26 mouse cellular contexts compared by ENCODE assay signal in the genomic region with DNA sequence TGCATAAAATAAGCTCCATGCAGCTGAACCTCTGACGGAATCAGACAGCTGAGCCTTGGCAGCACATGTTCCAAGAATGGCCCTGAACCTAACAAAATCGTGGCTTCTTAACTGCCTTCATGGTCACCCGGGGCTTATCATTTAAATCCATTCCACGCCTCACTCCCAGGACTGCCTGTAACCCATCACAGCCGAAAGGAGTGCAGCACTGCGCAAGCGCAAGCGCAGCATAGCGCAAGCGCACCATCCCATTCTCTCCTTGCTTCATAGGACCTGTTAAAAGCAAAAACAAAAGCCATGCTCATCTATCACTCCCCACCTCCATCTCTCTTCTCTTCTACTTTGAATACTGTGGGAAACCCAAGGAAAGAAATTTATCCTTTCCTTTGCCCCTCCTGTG.
DNase-seq lines count a peak whose midpoint lies in the region; ATAC-seq and TF ChIP-seq lines count a peak whose summit lies in the region.
"Had no signal": no experiment of that assay in that cellular context is flagged by ENCODE, and none has a peak within 500 bp of the region (broad histone marks: within the 10 kb centered on the region; RNA-seq: fewer than 3 reads in every experiment).

No protein-coding gene starts in this region.

- H3K9me3 ChIP-seq in hindbrain, embryonic 15.5 days: no peaks in the 10 kb centered on the region; the same call in 1 of the 2 replicates
- H3K9me3 ChIP-seq in hindbrain, embryonic 11.5 days (ENCODE audit: control insufficient read depth, low read length): no peaks in the 10 kb centered on the region
- H3K9me3 ChIP-seq in limb, embryonic 14.5 days (ENCODE audit: control insufficient read depth, low read length): no peaks in the 10 kb centered on the region
- no peaks in the 10 kb centered on the region for H3K9me3 ChIP-seq in limb, embryonic 10.5 days (replicated peaks)
- H3K9me3 ChIP-seq: embryonic facial prominence, embryonic 10.5 days; embryonic facial prominence, embryonic 13.5 days; forebrain, embryonic 12.5 days; forebrain, embryonic 15.5 days; heart, embryonic 12.5 days; heart, embryonic 15.5 days had no signal

- H3K4me2 ChIP-seq in hindbrain, embryonic 15.5 days: no peak overlapping the region
- H3K4me2 ChIP-seq in hindbrain, embryonic 11.5 days (replicated peaks; ENCODE audit: low read depth, low read length): no peak overlapping the region
- no peak overlapping the region for H3K4me2 ChIP-seq in limb, embryonic 14.5 days (replicated peaks; ENCODE audit: low read depth, low read length, severe bottlenecking)
- H3K4me2 ChIP-seq: embryonic facial prominence, embryonic 13.5 days; forebrain, embryonic 12.5 days; forebrain, embryonic 15.5 days; heart, embryonic 12.5 days; heart, embryonic 15.5 days had no signal

- no peak overlapping the region for H3K9ac ChIP-seq in hindbrain, embryonic 15.5 days
- no peak overlapping the region for H3K9ac ChIP-seq in hindbrain, embryonic 11.5 days (ENCODE audit: low read depth, low read length)
- no peak overlapping the region for H3K9ac ChIP-seq in limb, embryonic 14.5 days (ENCODE audit: low read depth, low read length, severe bottlenecking)
- H3K9ac ChIP-seq: embryonic facial prominence, embryonic 13.5 days; forebrain, embryonic 12.5 days; forebrain, embryonic 15.5 days; heart, embryonic 12.5 days; heart, embryonic 15.5 days had no signal

- H3K27me3 ChIP-seq in hindbrain, embryonic 15.5 days: no peaks in the 10 kb centered on the region
- no peaks in the 10 kb centered on the region for H3K27me3 ChIP-seq in hindbrain, embryonic 11.5 days (ENCODE audit: control insufficient read depth, insufficient read depth, low read length)
- H3K27me3 ChIP-seq in limb, embryonic 14.5 days (ENCODE audit: control insufficient read depth, insufficient read depth, low read length): no peaks in the 10 kb centered on the region
- no peaks in the 10 kb centered on the region for H3K27me3 ChIP-seq in limb, embryonic 10.5 days (ENCODE audit: low read depth, poor library complexity, severe bottlenecking)
- H3K27me3 ChIP-seq: embryonic facial prominence, embryonic 13.5 days; forebrain, embryonic 12.5 days; forebrain, embryonic 15.5 days; heart, embryonic 12.5 days; heart, embryonic 15.5 days had no signal

- no peak overlapping the region for H3K4me3 ChIP-seq in hindbrain, embryonic 15.5 days
- H3K4me3 ChIP-seq in hindbrain, embryonic 11.5 days (ENCODE audit: low read depth, low read length): no peak overlapping the region
- H3K4me3 ChIP-seq in limb, embryonic 14.5 days (replicated peaks; ENCODE audit: low read length): no peak overlapping the region
- no peak overlapping the region for H3K4me3 ChIP-seq in limb, embryonic 10.5 days
- H3K4me3 ChIP-seq: embryonic facial prominence, embryonic 10.5 days; embryonic facial prominence, embryonic 13.5 days; erythroblast, embryonic 14.5 days; forebrain, embryonic 12.5 days; forebrain, embryonic 15.5 days; heart, embryonic 12.5 days; heart, embryonic 15.5 days had no signal

- 71% methylated on average over 10 of the region's 10 CpGs for WGBS in hindbrain, embryonic 15.5 days
- 85% methylated on average over 10 of the region's 10 CpGs for WGBS in hindbrain, embryonic 11.5 days
- 75% methylated on average over 10 of the region's 10 CpGs for WGBS in limb, embryonic 14.5 days
- 89% methylated on average over 10 of the region's 10 CpGs for WGBS in limb, embryonic 10.5 days

- H3K27ac ChIP-seq in hindbrain, embryonic 15.5 days (replicated peaks): no peak overlapping the region
- no peak overlapping the region for H3K27ac ChIP-seq in hindbrain, embryonic 11.5 days (ENCODE audit: low read depth, low read length)
- H3K27ac ChIP-seq in limb, embryonic 14.5 days (replicated peaks; ENCODE audit: low read depth, low read length): no peak overlapping the region
- no peak overlapping the region for H3K27ac ChIP-seq in limb, embryonic 10.5 days
- H3K27ac ChIP-seq: embryonic facial prominence, embryonic 10.5 days; embryonic facial prominence, embryonic 13.5 days; forebrain, embryonic 12.5 days; forebrain, embryonic 15.5 days; heart, embryonic 15.5 days had no signal

- DNase-seq in hindbrain, embryonic 11.5 days (ENCODE audit: low spot score): no peak
- DNase-seq in limb, embryonic 14.5 days (ENCODE audit: low spot score): no peak
- no peak for DNase-seq in limb, embryonic 10.5 days (ENCODE audit: low spot score)
- peak; percentile 40 for DNase-seq in testis, postnatal 14 days (ENCODE audit: low spot score)
- no peak for DNase-seq in testis, postnatal 10 days (ENCODE audit: low spot score)
- no peak for DNase-seq in gastrocnemius, postnatal 10 days
- DNase-seq: adrenal gland, adult 2 months; adrenal gland, postnatal 14 days; cerebellum, adult 11-12 months; cerebellum, adult 8-10 months; cerebellum, postnatal 10 days; cerebellum, postnatal 36 days; embryo, embryonic 11 days; gastrocnemius, postnatal 36 days; heart, postnatal 10 days; heart, postnatal 36 days had no signal

- no peak for TF ChIP-seq POLR2A in limb, embryonic 14.5 days (IDR thresholded peaks at IDR 0.05; ENCODE audit: borderline replicate concordance, extremely low read depth, insufficient read depth, insufficient read length)

- no peaks in the 10 kb centered on the region for H3K4me1 ChIP-seq in hindbrain, embryonic 15.5 days (replicated peaks)
- no peaks in the 10 kb centered on the region for H3K4me1 ChIP-seq in hindbrain, embryonic 11.5 days (replicated peaks; ENCODE audit: control insufficient read depth, insufficient read depth, low read length)
- no peaks in the 10 kb centered on the region for H3K4me1 ChIP-seq in limb, embryonic 14.5 days (ENCODE audit: control insufficient read depth, insufficient read depth, low read length)
- no peaks in the 10 kb centered on the region for H3K4me1 ChIP-seq in limb, embryonic 10.5 days
- H3K4me1 ChIP-seq: embryonic facial prominence, embryonic 13.5 days; forebrain, embryonic 12.5 days; forebrain, embryonic 15.5 days had no signal

- no peaks in the 10 kb centered on the region for H3K36me3 ChIP-seq in hindbrain, embryonic 15.5 days
- H3K36me3 ChIP-seq in hindbrain, embryonic 11.5 days (ENCODE audit: control insufficient read depth, insufficient read depth, low read length): no peaks in the 10 kb centered on the region
- no peaks in the 10 kb centered on the region for H3K36me3 ChIP-seq in limb, embryonic 14.5 days (ENCODE audit: control insufficient read depth, insufficient read depth, low read length)
- no peaks in the 10 kb centered on the region for H3K36me3 ChIP-seq in limb, embryonic 10.5 days
- H3K36me3 ChIP-seq: embryonic facial prominence, embryonic 10.5 days; embryonic facial prominence, embryonic 13.5 days; forebrain, embryonic 12.5 days; forebrain, embryonic 15.5 days; heart, embryonic 15.5 days had no signal

- peak; percentile 63; the same call in 1 of the 2 replicates for ATAC-seq in hindbrain, embryonic 15.5 days (ENCODE audit: low FRiP score, low read depth)
- ATAC-seq in hindbrain, embryonic 11.5 days (ENCODE audit: low FRiP score): no peak
- ATAC-seq in limb, embryonic 14.5 days (ENCODE audit: low FRiP score, low read depth): peak; percentile 19; the same call in 1 of the 2 replicates
- ATAC-seq: CD4-positive, CD25-positive, alpha-beta regulatory T cell, adult 4 months; forebrain, embryonic 15.5 days; intestine, postnatal 0 days had no signal
